Mouse (Mus musculus) adrenal gland (tissue): ENCODE results near the gene Gm19935.

ENCODE experiments used
- intact Hi-C: fragments of 180-260 bp; cut with DNase I; formaldehyde crosslinking; loops from one replicate; pipeline ENCODE4 v1.15.1; 2025

The Gm19935 gene

DNA sequence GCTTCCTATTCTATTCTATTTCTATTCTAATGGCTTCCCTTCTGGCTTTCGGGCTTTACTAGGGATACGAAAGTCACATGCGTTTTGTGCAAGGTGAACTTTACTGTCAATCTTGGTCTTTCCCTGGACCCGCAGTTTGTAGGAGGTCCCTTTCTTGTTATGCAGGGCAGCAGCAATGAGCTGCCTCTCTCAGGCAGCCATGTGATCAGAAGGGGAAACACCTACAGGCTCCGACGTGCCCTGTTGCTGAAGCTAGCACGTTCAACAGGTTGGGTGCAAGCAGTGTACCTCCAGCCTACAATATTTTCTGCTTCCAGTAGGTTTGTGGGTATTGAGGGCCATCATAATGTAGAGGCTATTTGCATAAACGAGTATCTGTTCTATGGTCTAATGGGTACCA, 13.8 kb upstream of the Gm19935 start:
- intact Hi-C loops = loop anchor here (5.0 kb wide), 1 partner anchor 41 kb away; no protein-coding TSS in a partner anchor

DNA sequence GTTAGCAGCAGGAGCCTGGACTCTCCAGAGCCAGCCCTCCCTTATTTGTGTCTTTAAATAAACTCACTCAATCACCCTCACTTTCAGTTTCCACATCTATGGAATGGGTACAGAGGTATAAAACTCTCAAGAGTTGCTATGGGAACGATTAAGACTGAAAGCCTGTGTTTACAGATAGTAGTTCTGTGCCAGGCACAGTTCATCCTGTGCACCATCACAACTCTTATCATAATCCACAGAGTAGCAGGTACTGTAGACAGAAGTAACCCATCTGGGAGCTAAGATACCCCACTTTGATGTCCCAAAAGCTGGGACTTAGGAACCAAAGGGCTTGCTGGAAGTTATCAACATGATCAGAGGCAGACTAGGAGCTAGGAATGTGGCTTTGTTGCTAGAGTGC, 12.6 kb upstream of the Gm19935 start:
- intact Hi-C loops = loop anchor here (5.0 to 10.0 kb wide), 5 partner anchors 42 to 185 kb away; no protein-coding TSS in a partner anchor

DNA sequence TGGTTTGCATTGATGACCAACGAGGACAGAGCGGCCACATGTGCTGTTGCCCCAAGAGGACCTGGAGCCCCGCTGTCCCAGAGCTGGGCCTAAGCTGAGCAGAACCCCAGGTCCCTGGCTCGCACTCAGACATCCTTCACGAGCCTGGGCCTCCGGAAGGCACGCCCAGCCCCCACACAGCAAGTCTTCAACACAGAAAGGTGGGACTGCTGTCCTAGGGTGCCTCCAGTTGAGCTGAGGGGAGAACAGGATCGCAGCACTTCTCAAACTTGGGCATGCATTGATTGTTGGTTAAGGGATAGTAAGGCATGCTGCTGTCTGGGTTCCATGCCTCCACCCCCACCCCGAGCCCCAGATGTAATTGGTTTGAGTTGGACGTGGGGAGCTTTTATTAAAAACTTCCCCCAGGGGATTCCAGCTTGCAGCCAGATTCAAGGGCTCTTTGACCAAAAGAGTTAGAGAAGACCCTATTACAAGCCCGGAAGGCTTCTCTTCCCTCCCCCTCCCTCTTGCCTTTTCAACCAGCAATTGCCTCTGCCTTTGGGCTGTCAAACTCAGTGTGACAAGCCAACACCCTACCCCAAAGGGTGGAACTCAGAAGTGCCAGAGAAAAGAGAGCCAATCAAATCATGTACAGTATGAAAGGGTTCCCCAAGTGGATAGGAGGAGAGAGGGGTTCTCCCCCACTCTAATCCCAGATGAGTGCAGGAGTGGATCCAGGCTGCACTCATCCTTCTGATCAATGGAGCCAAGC, 12.0 kb upstream of the Gm19935 start:
- intact Hi-C loops = loop anchor here (5.0 to 10.0 kb wide), 4 partner anchors 78 to 186 kb away; no protein-coding TSS in a partner anchor

DNA sequence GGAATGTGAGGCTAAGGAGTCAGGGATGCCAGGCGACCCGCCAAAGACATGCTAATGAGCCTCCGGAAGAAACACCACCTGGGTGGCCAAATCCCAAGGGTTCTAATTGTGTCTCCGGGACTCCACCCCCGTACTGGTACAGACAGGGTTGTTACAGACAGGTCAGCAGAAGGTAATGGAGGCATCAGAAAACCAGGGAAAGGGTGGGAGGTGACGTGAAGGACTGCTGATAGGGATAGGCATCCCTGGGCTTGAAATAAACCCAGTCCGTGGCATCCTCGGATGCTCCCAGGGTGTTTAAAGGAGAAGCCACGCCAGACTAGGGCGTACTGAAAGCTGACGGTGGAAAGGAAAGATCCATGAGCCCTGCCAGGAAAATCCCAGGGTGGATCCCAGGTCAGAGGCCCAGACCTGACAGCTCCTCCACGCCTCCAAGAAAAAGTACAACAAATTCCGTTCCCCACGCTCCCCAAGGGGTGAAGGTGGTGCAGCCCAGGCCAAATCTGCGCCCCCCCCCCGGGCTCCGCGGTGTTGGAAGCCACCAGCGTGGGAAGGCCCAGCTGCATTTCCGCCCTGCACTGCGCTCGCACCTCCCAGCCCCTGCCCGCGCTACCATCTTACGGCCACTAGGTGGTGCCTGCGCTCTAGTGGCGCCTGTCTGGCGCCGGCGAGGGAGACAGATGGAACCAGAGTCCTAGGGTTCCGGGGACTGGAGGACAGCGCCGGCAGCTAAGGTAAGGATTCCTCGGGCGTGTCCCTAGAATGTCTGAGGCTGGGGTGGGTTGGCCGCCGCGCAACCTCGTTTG, 11.2 kb upstream of the Gm19935 start, which contains the start of gene Chd9:
Gene Chd9 (plus strand): TSS at position 172 of the 806 bp plus-strand sequence.
- intact Hi-C loops = loop anchor here (5.0 to 10.0 kb wide), 4 partner anchors 79 to 186 kb away; no protein-coding TSS in a partner anchor

DNA sequence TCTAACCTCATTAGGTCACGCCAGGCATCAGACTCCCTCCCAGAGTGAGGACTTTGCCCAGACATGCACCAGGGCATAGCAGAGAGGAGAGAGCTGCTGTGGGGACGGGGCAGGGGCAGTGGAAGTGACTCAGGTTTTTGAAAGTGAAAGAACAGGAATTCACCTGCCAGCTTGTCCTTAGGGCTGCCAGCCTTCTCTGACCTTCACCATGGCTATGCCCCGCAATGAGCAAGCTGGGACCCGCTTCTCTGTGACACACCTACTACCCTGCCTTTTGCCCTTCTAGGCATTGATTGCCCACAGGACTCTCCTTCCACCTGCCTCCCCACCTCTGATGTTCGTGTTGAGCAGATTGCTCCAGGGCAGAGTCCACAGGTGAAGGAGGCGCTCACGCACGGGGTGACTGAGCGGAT, 8.3 kb upstream of the Gm19935 start:
- intact Hi-C loops = loop anchor here (5.0 to 10.0 kb wide), 4 partner anchors 82 to 189 kb away; no protein-coding TSS in a partner anchor

DNA sequence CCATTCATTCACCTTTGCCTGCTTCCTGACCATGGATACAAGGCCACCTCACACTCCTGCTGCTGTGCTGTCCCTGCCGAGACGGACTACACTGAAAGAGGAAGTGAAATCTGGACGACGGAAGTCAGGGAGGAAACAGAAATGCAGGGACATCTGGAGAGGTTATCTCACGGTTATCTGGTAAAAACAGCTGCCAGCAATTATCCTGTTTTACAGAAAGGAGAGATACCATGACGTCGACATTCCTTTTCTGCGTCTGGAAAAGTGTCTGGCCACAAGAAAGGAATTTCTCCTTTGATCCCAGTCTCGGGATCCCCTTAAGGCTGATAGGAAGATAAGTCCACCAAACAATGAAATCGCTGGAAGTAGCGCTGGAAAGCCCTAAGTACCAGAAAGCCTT, 5.2 kb upstream of the Gm19935 start:
- intact Hi-C loops = loop anchor here (10.0 kb wide), 1 partner anchor 192 kb away; no protein-coding TSS in a partner anchor

DNA sequence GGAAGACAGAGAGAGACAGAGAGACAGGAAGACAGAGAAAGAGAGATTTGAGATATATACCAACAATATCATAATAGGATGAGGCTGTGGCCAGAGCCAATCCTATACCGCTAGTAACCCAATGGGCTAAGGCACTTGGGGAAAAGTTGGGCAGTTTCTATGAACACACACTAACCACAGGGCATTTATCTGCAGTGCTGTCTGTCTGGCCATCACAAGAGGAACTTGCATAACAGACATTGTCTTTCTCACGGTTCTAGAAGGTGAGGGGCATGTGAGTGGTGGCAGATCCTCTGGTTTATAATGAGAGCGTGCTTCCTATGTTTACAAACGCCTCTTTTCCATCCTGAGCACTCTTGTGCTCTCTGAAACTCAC, 3.1 kb upstream of the Gm19935 start:
- intact Hi-C loops = loop anchor here (10.0 kb wide), 1 partner anchor 194 kb away; no protein-coding TSS in a partner anchor

DNA sequence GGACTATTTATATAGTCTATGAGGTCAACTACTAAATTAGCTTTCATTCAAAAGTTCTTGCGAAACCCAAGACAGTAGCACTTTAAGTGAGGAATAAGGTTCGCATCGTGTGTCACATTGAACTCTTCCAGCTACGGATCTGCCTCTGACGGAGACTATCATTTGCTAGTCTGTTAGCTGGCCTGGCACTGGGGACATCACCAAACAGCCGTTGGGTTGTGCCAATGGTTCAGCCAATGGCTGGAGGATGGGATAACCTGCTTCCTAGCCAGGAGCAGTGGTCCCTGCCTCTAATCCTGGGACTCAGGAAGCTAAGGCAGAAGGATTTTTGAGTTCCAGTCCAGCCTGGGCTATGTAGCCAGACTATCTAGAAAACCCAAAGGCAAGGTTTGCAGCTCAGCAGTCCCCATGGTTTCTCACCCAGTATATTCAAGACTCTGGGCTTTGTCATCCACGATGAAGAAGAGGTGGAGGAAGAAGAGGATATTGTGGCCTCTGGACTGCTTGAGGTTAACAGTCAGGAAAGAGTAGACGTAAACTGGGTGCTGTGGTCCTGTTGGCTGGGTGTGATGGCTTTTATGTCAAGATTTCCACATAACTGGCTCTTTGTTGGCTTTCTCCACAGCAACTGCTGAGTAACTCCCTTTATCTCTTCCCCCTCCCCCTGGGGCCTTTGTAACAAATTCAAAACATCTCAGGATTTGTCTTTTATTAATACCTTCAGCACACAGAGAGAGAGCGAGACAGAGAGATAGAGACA, 2.5 kb upstream of the Gm19935 start:
- intact Hi-C loops = loop anchor here (10.0 kb wide), 1 partner anchor 195 kb away; no protein-coding TSS in a partner anchor

DNA sequence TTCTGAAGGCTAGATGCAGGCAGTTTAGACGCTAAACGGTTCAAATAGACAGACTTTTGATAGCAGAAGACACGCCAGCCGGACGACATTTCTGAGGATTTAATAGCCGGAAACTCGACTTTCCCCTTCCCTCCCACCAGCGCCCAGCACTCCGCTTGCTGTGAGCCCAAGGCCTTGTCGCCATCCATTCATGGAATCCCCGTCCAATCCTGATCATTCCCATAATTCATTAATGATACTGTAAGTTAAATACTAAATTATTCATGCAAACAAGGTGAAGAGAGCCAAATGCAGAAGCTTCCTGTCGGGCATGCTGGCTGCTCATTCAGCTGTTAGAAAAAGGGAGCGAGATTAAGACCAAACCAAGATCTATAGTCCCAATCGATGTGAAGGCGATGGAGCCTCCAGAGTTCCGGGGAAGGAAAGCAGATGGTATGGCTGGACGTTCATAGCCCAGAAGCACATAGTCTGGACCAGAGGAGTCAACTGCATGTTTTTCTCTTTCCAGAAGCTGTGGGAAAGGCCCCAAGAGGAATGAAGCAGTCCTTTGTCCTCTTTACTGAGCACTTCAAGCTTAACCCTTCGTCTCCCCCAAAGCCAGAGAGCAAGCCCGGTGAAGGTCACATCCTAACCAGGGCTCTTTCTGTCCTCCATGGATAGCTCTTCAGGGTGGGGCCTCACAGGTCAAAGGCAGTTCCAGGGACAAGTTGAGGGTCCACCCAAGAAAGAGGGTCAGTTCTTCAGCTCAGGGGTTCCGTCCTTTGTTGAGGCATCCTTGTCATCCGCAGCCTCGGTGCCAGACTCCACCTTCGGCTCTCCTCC, 921 bp downstream of the Gm19935 start:
- intact Hi-C loops = no loop called here

DNA sequence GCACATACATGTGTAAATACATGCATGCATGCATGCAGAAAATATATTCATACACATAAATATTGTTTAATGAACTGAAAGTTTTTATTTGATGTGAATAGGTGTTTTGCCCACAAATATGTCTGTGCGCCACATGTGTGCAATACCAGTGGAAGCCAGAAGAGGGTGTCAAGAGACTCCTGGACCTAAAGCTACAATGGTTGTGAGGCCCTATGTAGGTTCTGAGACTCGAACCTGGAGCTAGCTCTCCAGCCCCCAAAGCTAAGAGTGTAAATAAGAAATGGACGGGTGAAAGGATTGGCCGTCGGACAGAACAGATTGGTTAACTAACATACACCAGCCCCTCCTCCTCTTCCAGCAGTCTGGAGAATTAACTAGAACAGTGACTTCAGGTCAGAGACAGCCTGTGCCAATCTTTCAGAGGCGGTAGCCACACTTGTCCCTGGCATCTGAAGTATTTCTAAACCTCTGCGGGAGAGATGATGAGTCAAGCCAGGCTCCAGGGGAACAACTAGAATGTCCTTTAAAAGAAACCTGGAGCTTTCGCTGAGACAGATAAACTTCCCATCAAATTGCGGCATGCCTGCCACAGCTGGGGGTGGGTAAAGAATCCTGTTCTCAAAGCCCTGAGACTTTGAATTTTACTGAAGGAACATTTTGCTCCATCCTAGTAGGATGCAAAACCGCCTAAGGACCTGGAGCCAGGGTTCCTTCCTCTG, 3.4 kb downstream of the Gm19935 start:
- intact Hi-C loops = no loop called here

DNA sequence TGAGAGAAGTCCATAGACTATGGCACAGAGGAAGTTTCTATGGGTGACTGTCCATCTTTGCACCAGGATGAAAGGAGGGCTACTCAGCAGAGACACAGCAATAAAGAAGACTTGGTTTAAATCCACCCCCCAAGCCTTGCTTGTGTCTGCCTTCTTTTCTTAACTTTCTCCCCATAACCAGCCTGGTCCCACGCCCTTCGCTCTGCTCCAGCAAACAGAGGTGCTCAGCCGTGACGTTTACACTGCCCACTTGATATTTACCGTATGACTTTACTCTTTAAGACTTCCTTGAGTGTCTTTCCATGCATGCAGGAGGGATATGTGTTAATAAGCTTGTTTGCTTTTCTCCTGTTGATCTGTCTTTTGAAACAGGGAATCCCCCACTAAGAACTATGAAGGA, 17.7 kb downstream of the Gm19935 start:
- intact Hi-C loops = no loop called here

DNA sequence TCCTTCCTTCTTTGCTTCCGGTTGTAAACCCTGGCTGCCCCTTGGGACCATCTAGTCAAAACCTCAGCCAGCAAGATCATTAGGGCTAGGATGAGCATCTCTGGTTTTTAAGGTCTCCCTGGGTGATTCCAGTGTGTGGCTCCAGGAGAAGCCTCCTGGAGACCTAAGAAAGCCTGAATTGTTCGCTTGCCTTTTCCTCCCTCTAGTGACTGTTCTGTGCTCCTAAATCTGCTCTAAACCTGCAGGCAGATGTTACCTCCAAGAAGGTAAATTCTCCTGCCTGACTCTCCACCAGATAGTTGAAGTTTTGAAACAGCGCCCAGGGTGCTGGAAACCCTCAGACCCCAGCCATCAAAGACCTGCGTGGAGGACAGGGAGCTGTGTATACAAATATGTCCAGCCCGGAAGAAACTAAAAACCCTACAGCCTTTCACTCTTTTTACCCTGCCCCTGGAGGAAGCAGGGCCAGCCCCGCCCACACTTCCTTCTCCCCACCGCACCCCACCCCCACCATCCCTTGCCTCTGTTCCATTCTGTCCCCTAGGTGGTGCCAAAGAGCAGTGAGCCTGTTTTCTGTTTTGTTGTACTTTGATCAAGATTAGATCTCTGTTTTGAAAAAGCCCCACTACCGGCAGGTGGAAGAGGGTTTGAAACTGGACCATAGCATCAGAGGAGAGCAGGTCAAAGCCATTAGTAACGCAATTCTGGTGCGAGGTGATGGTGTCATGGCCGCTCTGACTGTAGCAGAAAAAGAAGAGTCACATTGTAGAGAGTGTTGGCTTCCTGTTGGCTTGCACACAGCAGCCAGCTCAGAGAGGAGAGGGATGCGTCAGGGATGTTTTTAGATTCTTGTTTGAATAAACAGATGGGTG, 22.0 kb downstream of the Gm19935 start:
- intact Hi-C loops = loop anchor here (5.0 kb wide), 1 partner anchor 943 kb away; no protein-coding TSS in a partner anchor

DNA sequence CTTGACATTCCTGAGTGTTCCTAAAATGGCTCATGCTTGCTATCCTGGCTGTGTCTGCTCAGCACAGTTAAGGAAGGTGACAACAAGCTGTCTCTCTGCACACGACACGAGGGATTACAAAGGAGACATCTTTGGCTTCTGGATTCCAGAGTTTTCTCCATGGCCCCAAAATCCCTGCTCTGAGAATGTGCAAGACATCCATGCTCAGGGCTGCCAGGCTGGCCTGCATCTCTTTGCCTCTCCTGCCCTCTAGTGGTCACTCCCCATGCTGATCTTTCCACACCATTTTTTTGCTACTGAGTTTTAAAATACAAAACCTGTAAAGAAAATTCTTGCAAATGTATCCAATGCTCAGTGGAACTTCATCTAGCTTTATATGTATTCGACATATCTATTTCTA, 23.5 kb downstream of the Gm19935 start:
- intact Hi-C loops = loop anchor here (2.0 to 5.0 kb wide), 2 partner anchors 793 to 941 kb away; no protein-coding TSS in a partner anchor

DNA sequence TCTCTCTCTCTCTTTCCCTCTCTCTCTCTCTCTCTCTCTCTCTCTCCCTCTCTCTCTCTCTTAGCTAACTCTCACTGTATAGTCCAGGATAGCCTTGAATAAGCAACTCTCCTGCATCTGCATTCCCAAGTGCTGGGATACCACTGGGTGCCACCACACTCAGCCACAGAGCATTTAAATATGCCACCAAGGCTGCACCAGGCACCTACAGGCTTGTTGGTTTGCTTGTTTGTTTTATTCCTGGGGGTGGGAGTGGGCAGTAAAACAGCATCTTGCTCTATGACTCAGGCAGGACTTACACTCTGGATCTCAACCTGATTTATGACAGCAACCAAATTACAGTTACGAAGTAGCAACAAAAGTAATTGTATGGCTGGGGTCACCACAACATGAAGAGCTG, 25.6 kb downstream of the Gm19935 start:
- intact Hi-C loops = loop anchor here (2.0 to 5.0 kb wide), 2 partner anchors 791 to 939 kb away; no protein-coding TSS in a partner anchor

DNA sequence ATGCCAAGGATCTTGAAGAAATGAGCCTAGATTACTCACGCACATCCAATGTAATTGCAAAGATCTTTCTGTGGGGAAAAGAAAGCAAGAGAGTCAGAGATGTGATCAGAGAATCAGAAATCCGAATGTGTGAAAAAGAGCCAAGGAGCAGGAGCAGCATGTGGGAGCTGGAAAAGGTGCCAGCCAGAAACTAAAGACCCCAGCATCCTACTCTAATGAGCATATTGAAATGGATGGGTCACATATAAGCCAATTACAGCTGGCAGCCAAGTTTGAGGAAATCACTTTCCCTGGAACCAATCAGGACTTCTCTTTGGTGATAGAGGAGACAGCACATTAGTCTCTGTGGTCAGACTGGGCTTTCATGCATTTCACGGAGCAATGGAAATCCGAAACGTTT, 47.4 kb downstream of the Gm19935 start:
- intact Hi-C loops = no loop called here
